Mouse (Mus musculus) embryo, embryonic 11 days (tissue): ENCODE results near the gene Upf2.
A peak's percentile ranks its signal among the peaks of the same experiment; 100 is the strongest.
"Not testable (repeated sequence)": the region's sequence is repeated elsewhere in the genome, so short reads cannot be mapped to it uniquely, and the experiment has no call there.

ENCODE experiments used
- DNase-seq: peaks from one replicate; pipeline ENCODE4 v3.0.0-alpha.2; 2015

Gene Upf2

GRCm38 (mm10) chr2:6072685-6073260 is 121.5 kb downstream of the Upf2 start:
- no peak for DNase-seq

DNA sequence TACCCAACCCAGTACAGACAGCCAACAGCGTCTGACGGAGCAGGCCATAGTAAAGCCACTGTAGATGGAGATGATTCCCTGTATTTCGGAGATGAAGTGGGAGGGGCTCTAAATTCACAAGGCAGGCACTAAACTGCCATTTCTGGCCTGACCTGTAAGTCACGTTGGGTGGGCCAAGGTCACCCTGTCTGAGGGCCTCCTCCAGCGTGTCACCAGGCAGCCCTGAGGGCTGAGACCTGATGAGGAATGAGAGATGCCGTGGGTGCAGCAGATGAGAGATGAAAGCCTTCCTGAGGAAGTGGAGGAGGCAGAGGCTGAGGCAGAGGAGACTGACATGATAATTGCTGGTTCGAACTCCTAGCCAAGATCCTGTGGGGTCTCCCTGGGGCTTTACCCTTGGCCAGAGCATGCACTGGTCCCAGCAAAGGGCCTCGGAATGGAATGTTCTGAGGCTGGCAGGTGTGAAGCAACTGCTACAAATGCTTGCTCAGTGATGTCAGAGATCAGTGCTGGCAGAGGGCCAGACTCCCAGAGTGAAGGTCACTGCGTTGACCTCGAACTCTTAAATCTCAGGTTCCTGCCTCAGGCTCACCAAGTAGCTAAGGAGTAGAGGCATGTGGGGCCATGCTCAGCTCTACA is 123.7 kb downstream of the Upf2 start:
- DNase-seq = peak; percentile 69

DNA sequence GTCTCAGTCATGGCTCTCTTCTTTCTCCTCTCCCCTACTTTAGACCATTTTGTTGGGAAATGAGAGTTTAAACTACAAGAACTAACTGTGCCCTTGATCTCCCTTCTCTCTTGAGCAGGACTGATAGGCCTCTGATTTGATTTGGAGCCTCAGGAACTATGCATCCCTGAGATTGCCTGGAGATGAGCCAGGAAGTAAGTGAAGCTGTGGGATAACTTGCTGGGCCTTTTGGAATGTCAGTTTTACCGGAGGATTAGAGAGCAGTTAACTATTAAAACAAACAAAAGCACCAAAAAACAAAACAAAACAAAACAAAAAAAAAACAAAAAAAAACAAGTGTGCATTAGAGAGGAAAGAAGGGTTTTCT is 124.2 kb downstream of the Upf2 start:
- no peak for DNase-seq

- no peak for DNase-seq
Measured at GRCm38 (mm10) chr2:6080037-6080436, 128.8 kb downstream of the Upf2 start.

- no peak for DNase-seq
Measured at GRCm38 (mm10) chr2:6081108-6081507, 129.8 kb downstream of the Upf2 start.

GRCm38 (mm10) chr2:6082615-6083014 is 131.3 kb downstream of the Upf2 start:
- DNase-seq = no peak

DNA sequence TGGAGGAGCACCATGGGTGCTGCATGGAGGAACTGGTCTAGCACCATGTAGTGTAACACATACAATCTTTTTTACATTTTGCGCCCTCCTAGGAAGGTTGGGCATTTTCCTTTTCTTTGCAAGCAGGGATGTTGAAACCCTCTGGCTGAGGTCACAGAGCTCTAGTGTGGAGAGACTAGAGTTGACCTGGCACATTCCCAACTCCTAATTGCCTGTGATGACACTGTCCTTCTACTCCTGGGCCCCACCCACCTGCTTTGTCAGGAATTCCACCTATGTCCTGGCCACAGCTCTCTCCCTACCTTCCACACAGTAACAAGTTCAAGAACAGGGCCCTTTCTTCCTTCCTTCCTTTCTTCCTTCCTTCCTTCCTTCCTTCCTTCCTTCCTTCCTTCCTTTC is 132.4 kb downstream of the Upf2 start:
- DNase-seq = no peak

DNA sequence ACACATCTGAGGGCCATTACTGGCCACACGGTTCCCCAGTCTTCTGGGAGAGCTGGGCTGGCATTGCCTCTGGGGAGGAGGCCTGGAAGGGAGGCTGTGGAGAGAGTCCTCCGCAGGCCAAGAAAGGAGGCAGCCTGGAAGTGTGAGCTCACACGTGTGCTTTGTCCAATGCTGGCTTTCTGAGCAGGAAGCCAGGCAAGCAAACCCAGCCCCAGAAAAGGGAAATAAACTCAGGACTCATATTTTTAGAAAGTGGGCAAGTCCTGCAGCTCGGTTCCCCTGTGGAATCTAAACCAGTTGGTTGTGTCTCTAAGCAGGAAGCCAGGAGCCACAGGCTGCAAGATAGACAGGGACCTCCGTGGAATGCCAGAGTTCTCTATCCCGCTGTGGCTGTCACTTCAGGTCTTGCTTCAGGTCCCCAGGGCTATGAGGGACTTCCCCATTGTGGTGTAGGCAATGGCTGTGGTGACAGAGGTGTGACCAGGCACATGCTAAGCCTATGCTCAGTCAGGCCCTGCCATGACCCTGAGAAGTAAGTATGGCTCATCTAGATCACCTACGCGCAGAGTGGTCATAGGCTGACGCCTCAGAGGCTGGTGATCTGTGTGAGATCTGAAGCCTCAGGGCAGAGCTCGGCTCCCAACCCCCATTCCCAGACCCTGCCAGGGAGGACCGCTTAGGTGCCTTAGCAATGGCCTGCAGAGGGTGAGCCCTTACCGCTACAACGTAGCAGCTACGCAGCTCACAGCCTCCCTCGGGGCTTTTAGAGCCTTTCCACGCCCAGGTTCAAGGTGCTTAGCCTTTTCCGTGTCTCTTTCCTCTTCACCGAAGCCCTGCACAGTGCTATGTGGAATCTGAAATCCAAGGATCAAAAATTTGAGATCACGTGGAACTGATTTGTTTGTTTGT is 134.6 kb downstream of the Upf2 start:
- no peak for DNase-seq

DNA sequence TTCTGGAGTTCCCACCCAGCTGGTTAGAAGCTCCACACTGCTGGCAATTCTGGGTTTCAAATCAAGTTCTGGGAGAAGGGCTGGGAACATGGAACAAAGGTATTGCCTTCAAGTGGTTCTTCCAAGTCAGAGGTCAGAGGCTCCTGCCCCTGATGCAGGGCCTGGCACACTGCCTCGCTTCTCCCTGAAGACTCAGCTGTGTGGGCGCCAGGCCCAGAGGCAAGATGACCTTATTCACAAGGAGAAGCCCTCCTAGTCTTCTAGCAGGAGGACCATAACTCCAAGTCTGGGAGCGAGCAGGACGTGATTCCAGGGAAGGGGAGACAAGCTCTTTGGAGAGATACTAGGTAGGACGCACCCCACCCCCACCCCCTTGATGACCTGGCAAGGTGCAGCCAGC is 135.9 kb downstream of the Upf2 start:
- DNase-seq = no peak

DNA sequence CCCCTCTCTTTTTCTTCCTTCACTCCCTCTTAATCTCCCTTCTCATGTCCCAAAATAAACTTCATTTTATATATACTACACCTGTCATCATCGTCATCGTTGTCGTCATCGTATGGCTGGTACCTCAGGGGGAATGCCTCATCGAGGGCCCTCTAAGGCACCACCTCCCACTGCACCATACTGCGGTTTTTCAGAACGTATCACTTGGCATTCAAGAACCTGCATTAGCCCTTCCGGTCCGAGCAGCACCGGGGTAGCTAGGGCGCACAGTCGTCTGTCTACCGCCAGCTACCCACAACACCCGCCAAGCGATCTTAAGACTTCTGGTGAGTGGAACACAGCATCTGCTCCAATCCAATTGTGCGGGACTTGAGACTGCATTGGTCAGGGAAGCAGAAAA is 138.7 kb downstream of the Upf2 start:
- DNase-seq = not testable (repeated sequence)

DNA sequence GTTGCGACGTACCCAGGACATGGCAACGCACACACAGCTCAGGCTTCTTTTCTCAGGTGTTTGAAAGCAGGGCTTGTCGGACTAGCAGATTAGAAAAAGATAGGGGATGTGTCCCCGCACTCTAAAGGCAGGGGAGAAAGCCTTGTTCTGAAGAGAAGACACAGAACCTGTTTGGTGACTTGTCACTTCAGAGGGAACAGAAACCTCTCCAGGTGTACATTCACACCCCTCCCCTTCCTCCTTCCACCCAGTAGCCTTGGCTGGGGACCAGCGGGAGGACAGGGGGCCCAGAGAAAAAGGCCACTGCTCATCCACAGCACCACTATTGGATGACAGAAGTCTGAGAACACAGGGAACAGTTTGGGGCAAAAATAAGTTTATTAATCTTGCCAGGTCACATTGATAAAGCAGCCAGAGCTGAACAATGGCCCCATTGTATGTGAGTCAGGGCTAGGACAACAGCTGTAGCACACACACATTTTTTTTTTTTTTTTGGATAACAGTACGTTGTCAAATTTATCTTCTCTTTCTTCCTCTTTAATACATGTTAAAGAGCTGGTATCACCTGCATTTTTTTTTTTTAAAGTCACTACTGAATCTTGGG is 145.9 kb downstream of the Upf2 start:
- DNase-seq = no peak

GRCm38 (mm10) chr2:6098924-6099323 is 147.7 kb downstream of the Upf2 start:
- DNase-seq = peak; percentile 54

DNA sequence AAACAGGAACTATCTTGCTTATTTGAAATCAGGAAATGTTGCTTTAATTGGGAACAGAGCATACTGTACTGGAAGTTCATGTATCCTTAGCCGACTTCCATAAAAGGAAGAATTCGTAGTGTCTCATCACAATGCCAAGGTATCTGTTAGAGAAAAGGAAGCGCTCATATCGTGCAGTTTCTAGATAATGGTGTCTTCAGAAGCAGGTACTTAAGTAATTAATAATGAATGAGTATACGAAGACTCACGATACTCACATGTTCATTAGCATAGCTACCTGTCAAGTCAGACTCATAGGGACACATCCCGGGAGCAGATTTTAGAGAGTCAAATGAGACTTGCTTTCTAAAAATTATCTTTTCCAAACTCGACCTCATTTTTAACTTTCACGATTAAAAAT is 148.2 kb downstream of the Upf2 start:
- no peak for DNase-seq

DNA sequence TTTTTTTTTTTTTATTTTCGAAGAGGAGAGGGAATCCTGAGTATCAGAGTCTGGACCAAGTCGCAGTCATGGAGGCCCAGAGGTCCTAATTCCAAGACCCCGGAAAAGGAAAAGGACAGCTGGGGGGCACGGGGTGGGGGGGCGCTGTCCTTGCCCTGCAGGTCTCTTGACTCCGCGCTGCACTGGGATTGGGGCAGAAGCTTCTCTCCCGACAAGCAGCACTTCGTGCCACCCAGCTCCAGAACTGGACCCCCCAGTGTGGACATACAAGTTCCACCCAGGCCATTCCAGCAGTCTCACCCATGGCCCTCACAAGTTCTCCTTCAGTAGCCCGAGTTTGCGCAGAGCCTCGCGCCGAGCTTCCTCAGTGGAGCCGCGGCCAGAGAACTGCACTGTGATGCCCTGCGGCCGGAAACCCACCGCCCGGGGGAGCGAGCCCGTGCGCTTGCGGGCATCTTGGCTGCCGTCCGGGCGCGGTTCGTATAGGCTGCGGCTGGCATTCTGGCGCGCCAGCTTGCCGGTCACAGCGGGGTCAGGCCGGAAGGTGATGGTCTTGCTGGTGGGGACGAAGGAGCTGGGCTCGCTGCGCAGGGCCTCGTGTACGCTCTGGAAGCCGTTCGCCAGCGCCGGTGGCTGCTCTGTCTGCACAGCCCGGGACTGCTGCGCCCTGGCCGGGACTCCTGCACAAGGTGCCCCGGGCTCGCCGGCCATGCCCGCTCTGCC is 148.9 kb downstream of the Upf2 start:
- peak; percentile 69 for DNase-seq

DNA sequence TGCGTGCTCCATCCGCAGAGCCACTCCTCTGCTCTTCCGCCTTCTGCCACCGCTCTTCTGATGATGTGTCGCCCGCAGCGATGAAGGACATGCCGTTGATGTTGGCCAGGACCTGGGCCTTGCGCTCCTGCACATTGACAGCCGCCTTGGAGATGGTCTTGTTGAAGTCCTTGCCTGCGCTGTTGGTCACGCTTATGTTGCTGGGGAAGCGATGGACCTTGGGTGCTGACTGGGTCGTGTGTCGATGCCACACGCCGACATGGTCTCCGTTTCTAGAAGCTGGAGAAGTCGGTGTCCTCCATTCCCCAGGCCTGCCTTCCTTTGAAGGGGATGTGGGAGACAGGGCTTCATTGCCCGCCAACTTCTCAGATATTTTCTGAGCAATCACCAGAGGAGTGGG is 149.5 kb downstream of the Upf2 start:
- no peak for DNase-seq

GRCm38 (mm10) chr2:6105437-6105836 is 154.2 kb downstream of the Upf2 start:
- DNase-seq = no peak
